Mouse (Mus musculus) forebrain, embryonic 11.5 days (tissue): Measurements from ENCODE around the gene Kifap3. TPM values are rescaled to one million over a fixed set of nuclear protein-coding genes. Genes with fewer than 3 reads are reported as not detected.

Source experiments
- ATAC-seq: fragments of 200-750 bp; cut with Nextera tagmentation; replicated peaks from 2 replicates; pipeline ENCODE4 v1.8.0; 2017; ENCODE audit warnings: moderate TSS enrichment; ENCODE audit not compliant: low FRiP score
- DNase-seq: peaks from one replicate; pipeline ENCODE4 v3.0.0-alpha.2; 2017; ENCODE audit warnings: low spot score
- H3K27ac ChIP-seq: fragments of 300-500 bp; sonication (generic); 2 replicates; pipeline ENCODE4 v1.5.1; 2014; ENCODE audit warnings: low read depth, low read length
- H3K27me3 ChIP-seq: fragments of 300-500 bp; sonication (generic); 2 replicates; pipeline ENCODE4 v1.6.1; 2014; ENCODE audit warnings: mild to moderate bottlenecking, low read length, mixed read lengths; ENCODE audit not compliant: control insufficient read depth, insufficient read depth
- H3K36me3 ChIP-seq: fragments of 300-500 bp; sonication (generic); 2 replicates; pipeline ENCODE4 v1.6.1; 2014; ENCODE audit warnings: mild to moderate bottlenecking, low read length, moderate library complexity, mixed read lengths; ENCODE audit not compliant: control insufficient read depth, insufficient read depth
- H3K4me1 ChIP-seq: fragments of 300-500 bp; sonication (generic); replicated peaks from 2 replicates; pipeline ENCODE4 v1.6.1; 2014; ENCODE audit warnings: low read length, mixed read lengths; ENCODE audit not compliant: control insufficient read depth, insufficient read depth
- H3K4me2 ChIP-seq: fragments of 300-500 bp; sonication (generic); 2 replicates; pipeline ENCODE4 v1.6.1; 2014; ENCODE audit warnings: low read depth, mild to moderate bottlenecking, low read length, moderate library complexity, mixed read lengths; ENCODE audit not compliant: severe bottlenecking
- H3K4me3 ChIP-seq: fragments of 300-500 bp; sonication (generic); 2 replicates; pipeline ENCODE4 v1.5.1; 2014; ENCODE audit warnings: low read depth, low read length
- H3K9ac ChIP-seq: fragments of 300-500 bp; sonication (generic); 2 replicates; pipeline ENCODE4 v1.6.1; 2014; ENCODE audit warnings: low read length
- H3K9me3 ChIP-seq: fragments of 300-500 bp; sonication (generic); 2 replicates; pipeline ENCODE4 v1.6.1; 2016; ENCODE audit warnings: low read length, mixed read lengths; ENCODE audit not compliant: control insufficient read depth
- WGBS: fragments of 180-500 bp; shearing (Covaris S2); extraction: QIAGEN DNeasy Blood & Tissue Kit; methylation state at CpG from one replicate; pipeline ENCODE4 v1.1.7; 2014; 5-methylcytosine and 5-hydroxymethylcytosine counted together
- polyA plus RNA-seq: library from polyadenylated mRNA; unstranded; fragments of >200 nt; fragmentation: Nextera tagmentation; extraction: Ambion mirVana; gene quantifications from 2 replicates; pipeline ENCODE4 v1.2.1, GENCODE M21; 2014

The Kifap3 gene
- polyA plus RNA-seq, 1 experiment from 2014 or later: 49.1 TPM

DNA sequence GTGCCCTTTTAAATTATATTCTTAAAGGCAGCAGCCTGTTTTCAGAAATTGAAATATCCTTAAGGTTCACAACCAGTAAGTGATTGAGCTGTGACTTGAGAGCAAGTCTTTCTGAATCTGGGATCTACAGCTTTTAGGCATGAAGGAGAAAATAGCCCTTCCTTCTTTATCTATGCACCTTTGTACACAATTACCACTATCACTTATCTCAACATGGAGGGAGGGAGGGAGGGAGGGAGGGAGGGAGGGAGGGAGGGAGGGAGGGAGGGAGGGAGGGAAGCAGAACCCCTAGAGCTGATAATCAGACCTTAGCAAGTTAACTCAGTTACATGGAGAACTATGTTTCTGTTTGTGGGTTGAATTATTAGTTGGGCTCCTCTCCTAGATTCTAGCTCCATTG is 82.2 kb downstream of the Kifap3 start:
- Histone ChIP-seq H3K36me3 (no peaks in the 10 kb centered on the region; the same call in 1 of the 2 replicates), H3K4me1 (no peaks in the 10 kb centered on the region), H3K9me3 (no peaks in the 10 kb centered on the region), H3K4me3 (no peak overlapping the region), H3K27me3 (no peaks in the 10 kb centered on the region), H3K4me2 (no peak overlapping the region), H3K9ac (no peak overlapping the region), H3K27ac (no peak overlapping the region)
- ATAC-seq (no peak), DNase-seq (no peak)

DNA sequence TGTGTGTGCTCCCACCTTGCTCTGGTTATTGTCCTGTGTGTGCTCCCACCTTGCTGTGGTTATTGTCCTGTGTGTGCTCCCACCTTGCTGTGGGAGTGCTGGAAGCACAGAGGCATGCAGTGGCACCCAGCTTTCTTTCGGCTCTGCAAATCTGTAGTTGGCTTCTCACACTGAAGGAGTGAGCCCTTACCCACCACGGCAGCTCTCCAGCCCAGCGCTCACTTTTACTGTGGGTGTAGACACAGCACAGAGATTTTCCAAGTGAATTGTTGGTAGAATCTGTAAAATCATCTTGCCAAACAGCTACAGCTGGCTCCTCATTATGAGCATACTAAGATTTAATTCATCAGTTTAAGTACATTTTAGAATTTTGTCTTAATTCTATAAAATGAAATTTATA is 93.8 kb downstream of the Kifap3 start:
- Histone ChIP-seq H3K4me2 (no peak overlapping the region), H3K27me3 (no peaks in the 10 kb centered on the region), H3K4me3 (no peak overlapping the region), H3K36me3 (no peaks in the 10 kb centered on the region), H3K9ac (no peak overlapping the region), H3K4me1 (no peaks in the 10 kb centered on the region), H3K9me3 (no peaks in the 10 kb centered on the region), H3K27ac (no peak overlapping the region)
- WGBS: 92% methylated on average over 3 of the region's 3 CpGs
- DNase-seq: no peak
- no peak for ATAC-seq

DNA sequence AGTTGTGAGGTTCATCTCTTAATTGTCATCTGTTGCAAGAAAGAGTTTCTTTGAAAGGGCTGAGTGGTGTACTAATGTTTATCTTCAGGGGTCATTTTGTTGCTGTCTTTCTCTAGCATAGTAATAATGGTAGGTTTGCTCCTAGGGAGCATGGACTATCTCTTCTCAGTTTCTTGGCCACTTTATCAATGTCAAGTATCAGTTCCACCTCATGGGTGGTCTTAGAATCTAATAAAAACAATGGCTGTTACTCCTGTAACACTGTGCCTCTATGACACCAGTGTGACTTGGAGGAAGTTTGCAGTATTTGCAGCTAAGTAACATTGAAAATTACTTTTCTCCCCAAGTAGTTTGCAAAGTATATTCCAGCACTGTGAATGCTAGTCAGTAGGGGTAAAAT is 110.2 kb downstream of the Kifap3 start:
- H3K4me3 ChIP-seq: no peak overlapping the region
- DNase-seq (no peak), ATAC-seq (no peak)
- no peaks in the 10 kb centered on the region for H3K4me1 ChIP-seq
- no peaks in the 10 kb centered on the region for H3K27me3 ChIP-seq
- no peaks in the 10 kb centered on the region for H3K36me3 ChIP-seq
- no peaks in the 10 kb centered on the region for H3K9me3 ChIP-seq
- no peak overlapping the region for H3K27ac ChIP-seq
- no peak overlapping the region for H3K9ac ChIP-seq
- no peak overlapping the region for H3K4me2 ChIP-seq

DNA sequence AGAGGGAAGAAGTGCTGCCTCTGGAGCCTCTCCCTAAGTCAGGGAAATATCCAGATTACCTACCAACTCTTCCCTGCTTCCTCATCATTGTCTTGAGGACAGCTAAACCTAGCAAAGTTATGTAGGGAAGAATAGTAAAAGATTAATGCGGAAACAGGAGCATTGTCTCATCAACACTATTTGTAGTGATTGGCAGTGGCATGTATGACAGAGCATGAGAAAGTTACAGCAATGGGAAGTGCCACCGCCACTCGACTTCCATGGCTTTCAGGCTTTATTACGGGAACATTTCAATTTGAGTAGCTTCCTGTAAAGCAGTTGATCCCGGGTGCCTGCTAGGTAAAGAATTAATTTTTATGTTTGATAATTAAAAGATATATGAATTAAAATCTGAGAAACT is 113.9 kb downstream of the Kifap3 start:
- H3K9ac ChIP-seq: no peak overlapping the region
- H3K4me2 ChIP-seq: no peak overlapping the region
- H3K27ac ChIP-seq: no peak overlapping the region
- H3K36me3 ChIP-seq: no peaks in the 10 kb centered on the region
- no peaks in the 10 kb centered on the region for H3K27me3 ChIP-seq
- ATAC-seq (no peak), DNase-seq (no peak)
- no peaks in the 10 kb centered on the region for H3K9me3 ChIP-seq
- H3K4me1 ChIP-seq: no peaks in the 10 kb centered on the region
- 92% methylated on average over 5 of the region's 5 CpGs for WGBS
- no peak overlapping the region for H3K4me3 ChIP-seq

DNA sequence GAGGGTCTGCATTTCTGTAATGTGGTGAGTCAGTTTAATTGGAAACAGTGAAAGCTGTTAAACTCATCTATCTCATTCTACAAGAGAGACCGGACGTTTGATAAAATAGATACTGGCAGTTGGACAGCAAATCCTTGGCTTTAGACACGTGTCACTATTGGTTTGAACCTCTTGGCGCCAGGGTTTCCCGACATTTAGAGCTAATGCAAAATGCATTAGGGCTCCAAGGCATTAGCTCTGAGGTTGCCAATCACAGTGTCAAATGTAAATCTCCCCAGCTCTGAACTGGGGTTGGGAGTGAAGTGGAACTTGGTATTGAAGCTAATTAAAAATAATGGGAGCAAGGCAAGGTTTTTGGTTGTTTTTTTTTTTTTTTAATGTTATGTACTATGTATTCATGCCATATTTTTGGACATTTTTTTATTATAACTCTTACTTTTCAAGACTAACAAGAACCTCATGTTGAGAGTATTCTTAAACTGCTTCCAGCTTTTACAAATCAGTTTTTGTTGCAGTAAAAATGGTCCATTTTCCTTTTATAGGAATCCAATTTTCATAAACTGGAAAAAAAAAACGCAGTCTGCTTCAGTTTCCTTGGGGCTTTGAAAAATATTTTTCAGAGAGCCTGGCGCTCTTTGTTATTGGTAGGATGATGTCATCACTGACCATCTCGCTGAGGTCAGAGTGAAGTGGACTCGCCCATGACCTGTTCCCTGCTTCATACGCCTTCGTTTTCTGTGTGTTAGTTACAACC is 114.6 kb downstream of the Kifap3 start:
- Histone ChIP-seq H3K4me2 (no peak overlapping the region), H3K9me3 (no peaks in the 10 kb centered on the region), H3K36me3 (no peaks in the 10 kb centered on the region), H3K4me1 (no peaks in the 10 kb centered on the region), H3K27ac (no peak overlapping the region), H3K4me3 (no peak overlapping the region), H3K9ac (no peak overlapping the region), H3K27me3 (no peaks in the 10 kb centered on the region)
- DNase-seq (no peak), ATAC-seq (no peak)
- 76% methylated on average over 11 of the region's 11 CpGs for WGBS

DNA sequence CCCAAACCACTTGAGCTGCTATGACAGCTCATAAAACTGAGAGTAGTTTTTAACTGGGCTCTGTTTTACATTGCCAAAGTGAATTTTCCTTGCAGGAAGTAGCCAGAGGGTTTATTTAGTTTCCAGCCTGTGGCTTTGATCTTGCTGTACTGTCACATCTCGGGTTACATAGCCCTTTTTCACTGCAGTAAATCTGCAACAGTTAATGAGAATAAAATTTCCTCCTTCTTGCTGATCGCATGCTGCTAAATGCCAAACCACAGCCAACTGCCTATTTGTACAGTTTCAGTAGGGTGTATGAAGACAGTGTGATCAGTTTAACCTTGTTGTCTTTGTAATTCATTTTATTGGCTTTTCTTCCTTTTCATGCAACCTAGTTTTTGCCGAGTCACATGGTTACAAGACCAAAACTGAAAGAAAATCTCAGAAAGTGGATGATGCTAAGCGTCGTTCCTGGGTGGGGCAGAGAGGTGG is 118.9 kb downstream of the Kifap3 start:
- H3K36me3 ChIP-seq: no peaks in the 10 kb centered on the region
- no peak for DNase-seq
- no peak overlapping the region for H3K27ac ChIP-seq
- no peaks in the 10 kb centered on the region for H3K27me3 ChIP-seq
- no peak for ATAC-seq
- H3K4me3 ChIP-seq: no peak overlapping the region
- H3K9ac ChIP-seq: no peak overlapping the region
- H3K4me2 ChIP-seq: no peak overlapping the region
- WGBS: 70% methylated on average over 5 of the region's 5 CpGs
- H3K9me3 ChIP-seq: no peaks in the 10 kb centered on the region
- no peaks in the 10 kb centered on the region for H3K4me1 ChIP-seq

DNA sequence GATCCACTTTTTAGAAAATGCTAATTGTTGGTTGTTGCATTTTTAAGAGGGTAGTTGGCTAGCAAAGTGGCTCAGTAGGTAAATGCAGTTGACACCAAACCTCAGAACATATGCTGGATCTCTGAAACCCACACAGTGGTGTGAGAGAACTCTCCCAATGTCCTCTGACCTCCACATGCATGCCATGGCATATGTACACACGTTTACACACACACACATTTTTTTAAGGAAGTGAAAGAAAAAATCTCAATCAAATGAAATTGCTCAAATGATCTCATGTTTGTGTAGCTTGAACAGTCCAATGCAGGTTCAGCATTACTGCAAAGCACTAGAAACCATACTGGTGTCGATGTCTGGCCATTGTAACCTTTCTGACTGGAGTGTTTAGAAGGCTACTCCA is 120.2 kb downstream of the Kifap3 start:
- H3K4me2 ChIP-seq: no peak overlapping the region
- WGBS: 88% methylated on average over 2 of the region's 2 CpGs
- H3K9ac ChIP-seq: no peak overlapping the region
- H3K36me3 ChIP-seq: no peaks in the 10 kb centered on the region
- no peak overlapping the region for H3K4me3 ChIP-seq
- DNase-seq: no peak
- no peak overlapping the region for H3K27ac ChIP-seq
- no peak for ATAC-seq
- no peaks in the 10 kb centered on the region for H3K4me1 ChIP-seq
- H3K9me3 ChIP-seq: no peaks in the 10 kb centered on the region
- H3K27me3 ChIP-seq: no peaks in the 10 kb centered on the region

DNA sequence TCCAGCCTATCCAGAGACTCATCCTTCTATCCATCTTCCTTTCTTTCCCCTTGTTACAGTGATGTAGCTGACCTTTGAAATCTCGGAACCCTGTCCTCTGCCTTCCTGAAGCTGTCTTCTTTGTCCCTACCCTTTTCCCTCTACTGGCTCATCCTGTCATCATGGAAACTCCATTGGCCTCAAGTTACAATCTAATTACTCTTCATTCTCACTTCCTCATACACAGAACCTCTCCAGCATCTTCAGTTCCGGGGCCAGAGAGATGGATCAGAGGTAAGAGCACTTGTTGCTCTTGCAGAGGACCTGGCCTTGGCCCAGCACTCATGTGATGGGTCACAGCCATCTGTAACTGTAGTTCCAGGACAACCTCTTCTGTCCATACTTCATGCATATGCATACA is 120.8 kb downstream of the Kifap3 start:
- H3K27ac ChIP-seq: no peak overlapping the region
- WGBS: 87% methylated on average over 2 of the region's 2 CpGs
- no peak overlapping the region for H3K4me3 ChIP-seq
- DNase-seq (no peak), ATAC-seq (no peak)
- no peak overlapping the region for H3K4me2 ChIP-seq
- no peaks in the 10 kb centered on the region for H3K9me3 ChIP-seq
- H3K36me3 ChIP-seq: no peaks in the 10 kb centered on the region
- no peak overlapping the region for H3K9ac ChIP-seq
- H3K27me3 ChIP-seq: no peaks in the 10 kb centered on the region
- H3K4me1 ChIP-seq: no peaks in the 10 kb centered on the region

DNA sequence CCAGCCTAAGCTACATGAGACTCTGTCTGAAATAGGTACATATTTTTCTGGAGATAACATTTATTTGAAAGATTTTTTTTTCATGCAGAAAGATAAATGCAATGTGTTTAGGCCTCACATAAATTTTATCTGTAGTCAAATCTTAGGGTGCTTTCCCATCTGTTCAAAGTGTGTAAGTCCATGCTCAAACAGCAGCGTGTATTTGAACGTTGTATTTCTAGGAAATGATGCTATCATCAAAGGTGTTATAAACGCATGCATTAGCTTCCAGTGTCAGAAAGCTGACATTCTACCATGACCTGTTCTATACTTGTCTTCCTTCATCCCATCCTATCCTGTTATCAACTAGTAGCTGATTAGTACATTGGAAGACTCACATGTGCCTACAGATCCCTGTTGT is 124.0 kb downstream of the Kifap3 start:
- ATAC-seq: no peak
- Histone ChIP-seq H3K4me1 (no peaks in the 10 kb centered on the region), H3K27ac (no peak overlapping the region), H3K36me3 (no peaks in the 10 kb centered on the region), H3K4me3 (no peak overlapping the region), H3K9ac (no peak overlapping the region), H3K9me3 (no peaks in the 10 kb centered on the region), H3K27me3 (no peaks in the 10 kb centered on the region), H3K4me2 (no peak overlapping the region)
- WGBS: 90% methylated on average over 3 of the region's 3 CpGs
- no peak for DNase-seq
